Mouse (Mus musculus) c-Kit-positive CD71-positive TER-119-negative erythroid progenitor cells, embryonic 14.5 days (primary cell): ENCODE results near the gene Porcn.

ENCODE experiments used
- DNase-seq: peaks from one replicate; pipeline ENCODE4 v3.0.0-alpha.2; 2013; ENCODE audit warnings: low read depth

Gene Porcn

DNA sequence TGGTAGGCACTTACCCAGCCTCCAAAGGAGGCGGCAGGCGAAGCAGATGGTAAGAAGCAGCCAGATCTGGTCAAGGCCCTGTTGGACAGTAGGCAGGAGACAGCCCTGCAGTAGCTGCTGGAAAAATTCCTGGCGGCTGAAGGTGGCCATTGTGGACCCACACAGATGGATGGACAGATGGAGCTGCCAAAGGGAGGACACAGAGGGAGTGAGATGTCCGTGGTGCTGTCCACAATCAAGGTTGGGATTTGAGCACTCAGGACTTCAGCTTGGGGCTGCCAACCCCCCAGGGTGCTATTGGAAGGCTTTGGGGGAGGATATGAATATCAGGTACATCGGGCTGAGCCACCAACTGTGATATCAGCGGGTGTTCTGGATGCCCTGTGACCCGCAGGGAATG lies 774 bp downstream of the Porcn start:
- no peak for DNase-seq

- no peak for DNase-seq
Measured at GRCm38 (mm10) chrX:8205088-8205487, 1.2 kb downstream of the Porcn start.

GRCm38 (mm10) chrX:8204076-8204475 lies 2.2 kb downstream of the Porcn start:
- no peak for DNase-seq

DNA sequence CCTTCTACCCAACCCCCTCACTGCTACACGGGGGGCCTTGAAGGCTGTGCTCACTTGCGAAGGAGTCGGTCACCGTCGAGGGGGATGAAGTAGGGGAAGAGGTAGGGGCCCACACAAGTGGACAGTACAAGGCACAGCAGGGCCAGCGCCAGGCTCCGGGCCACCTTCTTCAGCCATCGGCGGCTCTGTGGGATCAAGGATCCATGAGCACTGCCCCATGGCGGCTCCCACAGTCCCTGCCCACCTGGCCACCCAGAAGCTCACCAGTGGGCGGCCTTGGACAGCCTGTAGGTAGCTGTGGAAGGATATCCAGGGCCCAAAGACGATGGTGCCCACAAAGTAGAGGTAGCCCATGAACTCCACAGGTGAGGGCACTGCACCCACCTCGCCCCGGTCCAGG lies 3.2 kb downstream of the Porcn start:
- DNase-seq, result no peak

DNA sequence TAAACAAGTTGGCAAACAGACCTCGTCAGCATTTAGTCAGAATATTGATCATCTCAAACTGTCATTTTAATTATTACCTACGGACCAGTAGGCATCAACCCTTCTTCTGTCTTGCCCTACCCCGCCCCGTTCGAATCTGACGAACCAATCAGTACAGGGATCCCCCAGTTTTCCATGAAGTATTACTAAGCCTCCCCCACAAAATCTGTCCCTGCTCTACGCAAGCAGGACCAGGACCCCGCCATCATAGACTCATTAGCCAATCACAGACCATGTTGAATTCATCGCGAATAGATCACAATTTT lies 13.0 kb downstream of the Porcn start, which contains the start of gene Ebp:
Ebp (minus strand) TSS at position 94 of the 305 bp plus-strand sequence.
- no peak for DNase-seq

DNA sequence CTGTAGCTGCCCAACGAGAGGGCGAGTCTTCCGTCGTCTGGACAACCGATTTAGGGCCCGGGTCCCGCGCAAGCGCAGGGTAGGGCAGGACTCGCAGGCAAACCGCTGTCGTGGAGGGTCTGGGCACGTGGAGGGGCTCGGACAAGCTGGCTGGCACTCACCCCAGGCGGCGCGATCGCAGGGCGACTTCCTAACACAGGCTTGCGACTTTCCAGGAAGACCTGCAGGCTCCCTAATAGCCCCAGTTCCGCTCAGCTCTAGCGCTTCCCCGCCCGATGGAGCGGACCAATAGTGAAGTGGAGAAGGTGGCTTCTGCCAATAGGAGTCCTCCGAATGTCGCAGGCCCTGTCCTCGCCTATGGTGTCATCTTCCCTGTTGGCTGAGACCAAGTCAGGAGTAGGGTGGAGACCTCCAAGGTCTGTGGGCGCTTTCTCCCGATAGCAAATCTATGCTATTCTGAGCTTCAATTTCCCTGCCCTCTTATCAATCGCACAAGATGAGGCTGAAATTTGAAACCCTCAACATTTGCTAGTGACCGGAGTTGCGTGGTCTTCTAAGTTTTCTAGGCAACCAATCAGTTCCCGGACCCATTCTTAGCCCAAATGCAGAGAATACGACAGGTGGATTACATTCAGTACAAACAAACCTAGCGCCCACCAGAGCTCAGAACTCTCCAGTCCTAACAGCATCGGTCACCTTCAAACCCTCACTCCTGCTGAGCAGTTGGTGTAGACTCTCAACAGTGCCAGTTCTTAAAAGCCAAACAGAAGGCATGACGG lies 13.5 kb downstream of the Porcn start:
- DNase-seq, result peak; percentile 74

- DNase-seq, result no peak
Measured at GRCm38 (mm10) chrX:8192126-8192639, 14.1 kb downstream of the Porcn start.

GRCm38 (mm10) chrX:8182871-8183540 lies 23.3 kb downstream of the Porcn start:
- no peak for DNase-seq

- no peak for DNase-seq
Measured at GRCm38 (mm10) chrX:8179646-8180045, 26.7 kb downstream of the Porcn start.

- no peak for DNase-seq
Measured at GRCm38 (mm10) chrX:8178871-8179270, 27.5 kb downstream of the Porcn start.

DNA sequence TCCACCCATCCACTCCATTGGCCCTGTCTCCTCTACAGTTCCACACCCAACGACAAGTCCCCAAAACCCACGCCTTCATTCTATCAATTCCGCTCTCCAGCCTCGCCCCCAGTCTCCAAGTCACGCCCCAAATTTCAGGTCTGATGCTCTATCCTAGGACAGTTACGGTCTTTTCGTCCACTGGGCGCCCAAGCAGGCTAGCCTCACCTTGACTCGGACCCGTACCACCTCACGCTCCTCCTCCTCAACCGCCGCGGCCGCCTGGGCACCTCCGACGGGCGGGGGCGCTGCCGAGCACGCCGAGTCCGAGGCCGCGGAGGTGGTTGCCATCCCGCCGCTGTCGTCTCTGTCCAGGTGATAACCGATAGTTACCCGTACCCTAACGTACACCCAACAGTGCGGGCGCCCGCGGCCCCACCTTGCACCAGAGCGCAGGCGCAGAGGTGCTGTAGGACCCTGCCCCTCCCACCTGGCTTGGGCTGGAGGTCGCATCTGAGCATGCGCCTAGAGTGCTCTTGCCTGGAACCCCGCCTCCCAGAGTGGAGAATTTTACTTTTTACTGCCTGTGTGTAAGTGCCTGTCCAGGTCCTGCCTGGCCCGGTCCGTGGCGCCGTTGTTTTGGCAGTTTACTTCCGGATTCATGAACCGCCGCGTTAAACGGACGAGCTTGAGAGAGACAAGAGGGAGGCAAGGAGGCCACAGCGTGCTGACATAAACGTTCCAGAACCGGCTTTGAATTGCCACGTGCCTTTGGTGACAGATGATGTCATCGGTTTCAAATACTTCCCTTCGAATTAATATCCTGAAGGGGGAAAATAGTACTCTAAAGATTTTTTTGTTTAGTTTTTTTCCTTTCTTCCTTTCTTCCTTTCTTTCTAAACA lies 30.6 kb downstream of the Porcn start, which contains the start of gene Tbc1d25:
Tbc1d25 (minus strand) TSS at position 678 of the 882 bp plus-strand sequence.
- DNase-seq, result peak; percentile 81

GRCm38 (mm10) chrX:8175169-8175503 lies 31.2 kb downstream of the Porcn start:
- no peak for DNase-seq

GRCm38 (mm10) chrX:8167716-8168647 lies 38.3 kb downstream of the Porcn start:
- DNase-seq, result no peak

- DNase-seq, result no peak
Measured at GRCm38 (mm10) chrX:8164471-8164870, 41.9 kb downstream of the Porcn start.

- no peak for DNase-seq
Measured at GRCm38 (mm10) chrX:8163076-8163475, 43.2 kb downstream of the Porcn start.

DNA sequence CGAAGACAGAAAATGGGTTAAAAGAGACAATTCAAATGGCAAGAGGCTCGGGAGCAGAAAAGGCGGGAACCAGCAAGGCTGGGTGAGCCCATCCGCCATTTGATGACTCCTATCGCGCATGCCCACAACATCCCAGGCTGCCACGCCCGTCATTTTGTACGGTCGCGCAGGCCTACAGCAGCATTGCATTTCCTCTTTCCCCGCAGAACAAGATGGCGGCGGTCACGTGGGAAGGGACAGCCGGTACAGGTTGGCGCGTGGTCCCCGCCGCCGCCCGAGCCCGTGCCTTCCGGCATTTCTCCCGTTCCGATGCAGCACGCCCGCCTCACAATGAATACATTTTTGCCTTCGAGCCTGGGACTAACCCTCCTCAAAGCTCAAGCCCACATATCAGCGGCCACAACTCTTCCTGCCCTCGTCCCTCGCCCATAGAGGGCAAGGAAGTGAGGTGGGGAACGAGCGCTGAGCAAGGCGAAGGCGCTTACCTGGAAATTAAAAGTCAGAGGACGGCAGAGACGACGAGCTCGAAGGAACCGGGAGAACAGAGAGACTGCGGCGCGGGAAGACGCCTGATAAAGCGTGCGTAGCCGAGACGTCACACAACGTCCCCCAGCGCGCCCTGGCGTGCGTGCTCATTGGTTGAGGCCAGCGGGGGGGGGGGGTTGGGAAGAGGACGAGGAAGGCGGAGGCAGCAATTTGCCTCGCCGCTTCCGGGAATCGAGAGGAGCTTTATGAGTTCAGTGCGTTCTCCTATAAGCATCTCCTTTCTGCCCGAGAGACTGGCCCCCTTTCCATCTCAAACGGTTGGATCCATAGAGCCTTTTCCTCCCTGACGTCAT lies 61.0 kb downstream of the Porcn start, which contains the start of gene Rbm3:
Rbm3 (minus strand) TSS at position 728 of the 839 bp plus-strand sequence.
- peak; percentile 66 for DNase-seq
